Mouse (Mus musculus) neural tube, embryonic 12.5 days (tissue): Measurements from ENCODE around the gene Dok5. TPM values are rescaled to one million over a fixed set of nuclear protein-coding genes. Genes with fewer than 3 reads are reported as not detected.

ENCODE experiments used
- ATAC-seq: fragments of 200-750 bp; cut with Nextera tagmentation; 2 replicates; pipeline ENCODE4 v1.8.0; 2017; ENCODE audit warnings: low read depth, mild to moderate bottlenecking, moderate TSS enrichment, moderate library complexity; ENCODE audit not compliant: low FRiP score
- H3K27ac ChIP-seq: fragments of 300-500 bp; sonication (generic); 2 replicates; pipeline ENCODE4 v1.5.1; 2016
- H3K27me3 ChIP-seq: fragments of 300-500 bp; sonication (generic); replicated peaks from 2 replicates; pipeline ENCODE4 v1.6.1; 2016; ENCODE audit warnings: mild to moderate bottlenecking
- H3K36me3 ChIP-seq: fragments of 300-500 bp; sonication (generic); 2 replicates; pipeline ENCODE4 v1.6.1; 2016; ENCODE audit warnings: mild to moderate bottlenecking
- H3K4me1 ChIP-seq: fragments of 300-500 bp; sonication (generic); 2 replicates; pipeline ENCODE4 v1.6.1; 2016
- H3K4me2 ChIP-seq: fragments of 300-500 bp; sonication (generic); replicated peaks from 2 replicates; pipeline ENCODE4 v1.6.1; 2016; ENCODE audit warnings: mild to moderate bottlenecking
- H3K4me3 ChIP-seq: fragments of 300-500 bp; sonication (generic); 2 replicates; pipeline ENCODE4 v1.5.1; 2016
- H3K9ac ChIP-seq: fragments of 300-500 bp; sonication (generic); 2 replicates; pipeline ENCODE4 v1.6.1; 2016; ENCODE audit warnings: mild to moderate bottlenecking
- H3K9me3 ChIP-seq: fragments of 300-500 bp; sonication (generic); 2 replicates; pipeline ENCODE4 v1.6.1; 2016; ENCODE audit warnings: mild to moderate bottlenecking
- WGBS: fragments of 180-500 bp; shearing (Covaris S2); methylation state at CpG from one replicate; pipeline ENCODE4 v1.1.7; 2016; 5-methylcytosine and 5-hydroxymethylcytosine counted together
- polyA plus RNA-seq: library from polyadenylated mRNA; unstranded; fragments of >200 nt; fragmentation: Nextera tagmentation; extraction: Ambion mirVana; gene quantifications from 2 replicates; pipeline ENCODE4 v1.2.1, GENCODE M21; 2016

The Dok5 gene
- polyA plus RNA-seq, 1 experiment from 2014 or later, result 37.5 TPM

GRCm38 (mm10) chr2:170725796-170726195 is 5.8 kb upstream of the Dok5 start:
- H3K4me3 ChIP-seq, result no peak overlapping the region
- H3K9me3 ChIP-seq, result no peaks in the 10 kb centered on the region
- ATAC-seq, result no peak
- H3K27ac ChIP-seq, result no peak overlapping the region
- H3K4me2 ChIP-seq, result no peak overlapping the region
- H3K4me1 ChIP-seq, result 0 out of 2 replicates have a peak, but pooled peaks cover 2% of the 10 kb centered on the region
- H3K27me3 ChIP-seq, result no peaks in the 10 kb centered on the region
- no peak overlapping the region for H3K9ac ChIP-seq
- WGBS, result 93% methylated on average over 5 of the region's 5 CpGs
- no peaks in the 10 kb centered on the region for H3K36me3 ChIP-seq

DNA sequence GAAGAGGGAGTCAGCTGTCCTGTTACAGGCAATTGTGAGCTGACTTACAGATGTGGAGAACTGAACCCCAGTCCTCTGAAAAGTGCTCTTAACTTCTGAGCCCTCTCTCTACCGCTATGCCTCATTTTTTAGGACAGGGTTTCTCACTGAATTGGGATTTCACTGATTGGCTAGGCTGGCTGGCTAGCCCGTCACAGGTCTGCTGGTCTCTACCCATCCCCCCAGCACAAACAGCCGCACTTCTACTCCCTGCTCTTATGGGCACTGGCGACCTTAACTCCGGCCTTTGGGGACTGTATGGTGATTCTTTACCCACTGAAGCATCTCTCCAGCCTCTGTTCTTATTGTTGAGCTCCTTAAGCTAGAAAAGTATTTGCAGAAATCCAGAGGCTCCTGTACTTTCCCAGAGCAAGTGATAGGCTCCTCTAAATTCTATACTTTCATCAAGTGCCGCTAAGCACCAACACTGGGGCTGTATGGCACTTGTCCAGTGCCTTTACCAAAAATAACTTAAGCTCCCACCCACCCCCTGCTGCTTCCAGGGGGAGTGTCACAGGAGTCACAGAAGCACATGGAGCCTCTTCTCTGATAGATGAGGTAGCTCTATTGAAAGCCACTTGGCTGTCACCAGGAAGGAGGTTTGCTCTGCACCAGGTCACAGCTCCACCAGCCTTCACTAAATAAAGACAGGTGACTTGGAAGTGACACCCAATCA is 4.5 kb upstream of the Dok5 start:
- Histone ChIP-seq H3K4me1 (peaks cover 8% of the 10 kb centered on the region; the same call in 1 of the 2 replicates), H3K9me3 (no peaks in the 10 kb centered on the region), H3K4me3 (no peak overlapping the region), H3K4me2 (no peak overlapping the region), H3K27me3 (no peaks in the 10 kb centered on the region), H3K27ac (no peak overlapping the region), H3K9ac (no peak overlapping the region), H3K36me3 (no peaks in the 10 kb centered on the region)
- no peak for ATAC-seq
- WGBS, result 46% methylated on average over 6 of the region's 6 CpGs

- WGBS, result 93% methylated on average over 9 of the region's 9 CpGs
- H3K36me3 ChIP-seq, result no peaks in the 10 kb centered on the region
- no peaks in the 10 kb centered on the region for H3K27me3 ChIP-seq
- no peak overlapping the region for H3K4me3 ChIP-seq
- no peaks in the 10 kb centered on the region for H3K9me3 ChIP-seq
- peaks cover 12% of the 10 kb centered on the region; the same call in 1 of the 2 replicates for H3K4me1 ChIP-seq
- no peak overlapping the region for H3K4me2 ChIP-seq
- H3K27ac ChIP-seq, result no peak overlapping the region
- ATAC-seq, result no peak
- H3K9ac ChIP-seq, result no peak overlapping the region
Measured at GRCm38 (mm10) chr2:170728864-170729263, 2.7 kb upstream of the Dok5 start.

- Histone ChIP-seq H3K4me2 (no peak overlapping the region), H3K36me3 (no peaks in the 10 kb centered on the region), H3K4me3 (no peak overlapping the region), H3K4me1 (peaks cover 15% of the 10 kb centered on the region; the same call in 1 of the 2 replicates), H3K27ac (no peak overlapping the region), H3K9me3 (no peaks in the 10 kb centered on the region), H3K9ac (no peak overlapping the region), H3K27me3 (no peaks in the 10 kb centered on the region)
- no peak for ATAC-seq
- 57% methylated on average over 2 of the region's 2 CpGs for WGBS
Measured at GRCm38 (mm10) chr2:170729661-170730060, 1.9 kb upstream of the Dok5 start.

DNA sequence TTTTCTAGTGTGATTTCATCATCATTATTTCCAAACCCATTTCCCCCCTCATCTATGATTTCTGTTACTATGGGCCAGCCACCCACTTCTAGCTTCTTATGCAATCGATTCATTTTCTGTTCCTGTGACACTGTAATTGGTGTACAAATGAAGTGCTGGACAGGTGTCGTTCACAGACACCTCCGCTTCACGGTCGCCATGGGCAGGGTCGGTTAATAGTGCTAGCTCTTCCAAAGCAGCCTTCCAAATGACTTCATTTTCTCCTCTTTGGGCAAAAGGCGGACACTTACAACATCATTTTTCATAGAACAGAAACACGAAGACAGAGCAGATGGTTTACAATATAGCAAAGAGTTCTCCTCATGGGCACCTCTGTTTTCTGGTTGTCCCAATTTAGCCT is 1.5 kb upstream of the Dok5 start:
- Histone ChIP-seq H3K4me2 (no peak overlapping the region), H3K4me3 (no peak overlapping the region), H3K4me1 (peaks cover 15% of the 10 kb centered on the region; the same call in 1 of the 2 replicates), H3K9ac (no peak overlapping the region), H3K27ac (no peak overlapping the region), H3K9me3 (no peaks in the 10 kb centered on the region), H3K36me3 (no peaks in the 10 kb centered on the region), H3K27me3 (no peaks in the 10 kb centered on the region)
- ATAC-seq, result no peak
- 93% methylated on average over 8 of the region's 8 CpGs for WGBS

DNA sequence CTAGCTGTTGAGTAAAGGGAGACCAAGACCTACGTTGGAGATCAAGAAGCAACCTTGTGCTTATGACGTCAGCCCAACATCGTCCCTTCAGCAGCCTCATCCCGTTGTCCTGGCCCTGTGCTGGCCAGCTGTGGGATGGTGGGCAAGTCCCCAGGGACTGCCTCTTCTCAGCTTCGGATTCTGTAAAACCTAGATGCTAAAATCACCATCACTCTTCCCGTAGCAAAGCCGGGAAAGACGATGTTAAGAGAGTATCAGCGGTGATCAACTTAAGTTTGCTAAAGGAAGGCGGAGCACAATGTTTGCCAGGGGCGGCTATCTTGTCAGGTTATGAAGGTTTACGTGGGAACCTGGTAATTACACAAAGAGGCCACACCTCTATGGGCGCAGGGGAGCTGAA is 826 bp upstream of the Dok5 start:
- H3K4me2 ChIP-seq, result peak overlapping the region; percentile 85
- no peaks in the 10 kb centered on the region for H3K9me3 ChIP-seq
- 0 out of 2 replicates have a peak overlapping the region, but pooled peaks have one; percentile 67 for H3K9ac ChIP-seq
- H3K27me3 ChIP-seq, result no peaks in the 10 kb centered on the region
- peaks cover 15% of the 10 kb centered on the region; the same call in 1 of the 2 replicates for H3K4me1 ChIP-seq
- 68% methylated on average over 13 of the region's 13 CpGs for WGBS
- no peak for ATAC-seq
- no peak overlapping the region for H3K4me3 ChIP-seq
- no peak overlapping the region for H3K27ac ChIP-seq
- no peaks in the 10 kb centered on the region for H3K36me3 ChIP-seq

GRCm38 (mm10) chr2:170731205-170731604 is 402 bp upstream of the Dok5 start:
- Histone ChIP-seq H3K4me1 (peaks cover 15% of the 10 kb centered on the region; the same call in 1 of the 2 replicates), H3K9ac (peak overlapping the region; percentile 67), H3K27me3 (no peaks in the 10 kb centered on the region), H3K4me3 (peak overlapping the region; percentile 51), H3K27ac (peak overlapping the region; percentile 57; the same call in 1 of the 2 replicates), H3K36me3 (no peaks in the 10 kb centered on the region), H3K9me3 (no peaks in the 10 kb centered on the region), H3K4me2 (peak overlapping the region; percentile 85)
- WGBS, result 13% methylated on average over 6 of the region's 6 CpGs
- peak; percentile 52 for ATAC-seq

DNA sequence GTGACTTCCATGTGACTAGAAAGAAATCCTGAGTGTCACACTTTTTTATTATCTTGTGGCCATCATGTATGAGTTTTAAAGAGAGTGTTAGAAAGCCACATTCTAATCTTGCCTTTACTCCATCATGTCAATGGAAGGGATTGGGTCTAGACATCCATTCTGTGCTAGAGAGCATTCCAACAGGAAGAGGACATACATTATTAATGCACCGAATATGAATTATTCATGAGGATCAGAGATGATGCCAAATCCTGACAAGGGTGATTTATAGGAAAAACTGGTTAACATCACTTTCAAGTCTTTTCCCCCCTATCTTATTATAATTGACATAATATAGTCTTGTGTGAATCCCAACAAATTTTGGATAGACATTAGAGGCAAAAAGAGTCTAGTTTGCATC is 2.1 kb downstream of the Dok5 start:
- Histone ChIP-seq H3K4me2 (peak overlapping the region; percentile 85), H3K27ac (no peak overlapping the region), H3K36me3 (no peaks in the 10 kb centered on the region), H3K9ac (no peak overlapping the region), H3K27me3 (no peaks in the 10 kb centered on the region), H3K4me1 (peaks cover 15% of the 10 kb centered on the region; the same call in 1 of the 2 replicates), H3K4me3 (no peak overlapping the region), H3K9me3 (no peaks in the 10 kb centered on the region)
- 73% methylated on average over 1 of the region's 1 CpGs for WGBS
- ATAC-seq, result no peak

GRCm38 (mm10) chr2:170734446-170734845 is 2.8 kb downstream of the Dok5 start:
- WGBS, result 56% methylated on average over 3 of the region's 3 CpGs

DNA sequence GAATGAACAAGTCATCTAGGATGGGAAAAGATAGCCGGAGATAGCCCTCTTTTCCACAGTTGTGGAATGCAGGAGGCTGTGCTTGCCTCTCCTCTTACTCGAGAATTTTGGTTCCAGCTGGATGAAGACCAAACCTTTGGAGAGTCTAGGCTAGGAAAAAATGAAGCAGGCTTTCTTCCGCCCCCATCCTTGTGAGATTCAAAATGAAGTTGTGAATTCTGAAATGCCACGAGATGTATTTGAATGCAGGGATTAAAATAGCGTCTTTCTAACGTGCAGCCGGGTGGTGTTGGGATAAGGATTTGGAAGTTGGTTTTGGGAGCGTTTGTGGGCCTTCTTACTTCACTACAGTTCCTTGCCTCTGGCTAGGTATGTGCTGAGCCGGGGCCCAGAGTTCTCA is 6.8 kb downstream of the Dok5 start:
- H3K4me3 ChIP-seq, result no peak overlapping the region
- peaks cover 8% of the 10 kb centered on the region; the same call in 1 of the 2 replicates for H3K4me1 ChIP-seq
- WGBS, result 89% methylated on average over 9 of the region's 9 CpGs
- H3K4me2 ChIP-seq, result no peak overlapping the region
- no peak overlapping the region for H3K27ac ChIP-seq
- H3K9me3 ChIP-seq, result no peaks in the 10 kb centered on the region
- no peaks in the 10 kb centered on the region for H3K36me3 ChIP-seq
- no peak for ATAC-seq
- H3K9ac ChIP-seq, result no peak overlapping the region
- no peaks in the 10 kb centered on the region for H3K27me3 ChIP-seq

More at GRCm38 (mm10) chr2:170734446-170734845, 2.8 kb downstream of the Dok5 start:
- no peak for ATAC-seq
- H3K4me2 ChIP-seq, result peak overlapping the region; percentile 14; the same call in 1 of the 2 replicates
- peaks cover 15% of the 10 kb centered on the region; the same call in 1 of the 2 replicates for H3K4me1 ChIP-seq
- H3K27me3 ChIP-seq, result no peaks in the 10 kb centered on the region
- no peaks in the 10 kb centered on the region for H3K36me3 ChIP-seq
- no peak overlapping the region for H3K27ac ChIP-seq
- no peak overlapping the region for H3K9ac ChIP-seq
- no peaks in the 10 kb centered on the region for H3K9me3 ChIP-seq
- no peak overlapping the region for H3K4me3 ChIP-seq

DNA sequence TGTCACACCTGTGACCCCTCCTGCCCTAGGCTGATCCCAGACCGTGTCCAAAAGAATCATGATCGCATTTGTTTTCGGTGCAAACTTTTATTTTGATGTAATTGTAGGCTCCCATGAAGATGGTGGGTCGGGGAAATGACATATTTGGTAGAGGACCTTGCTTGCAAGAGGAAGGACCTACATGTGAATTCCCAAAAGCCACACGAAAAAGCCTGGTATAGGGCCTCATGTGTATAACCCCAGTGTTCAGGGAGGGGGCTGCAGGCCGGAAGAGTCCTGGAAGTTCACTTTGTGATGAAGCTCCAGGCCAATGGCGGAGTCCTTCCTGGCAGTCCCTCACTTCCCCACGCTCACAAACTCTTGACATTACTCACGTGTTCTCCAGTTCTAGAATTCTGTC is 7.3 kb downstream of the Dok5 start:
- Histone ChIP-seq H3K4me1 (peaks cover 8% of the 10 kb centered on the region; the same call in 1 of the 2 replicates), H3K4me2 (no peak overlapping the region), H3K9me3 (no peaks in the 10 kb centered on the region), H3K27ac (no peak overlapping the region), H3K4me3 (no peak overlapping the region), H3K27me3 (no peaks in the 10 kb centered on the region), H3K9ac (no peak overlapping the region), H3K36me3 (no peaks in the 10 kb centered on the region)
- ATAC-seq, result no peak
- 91% methylated on average over 9 of the region's 9 CpGs for WGBS

DNA sequence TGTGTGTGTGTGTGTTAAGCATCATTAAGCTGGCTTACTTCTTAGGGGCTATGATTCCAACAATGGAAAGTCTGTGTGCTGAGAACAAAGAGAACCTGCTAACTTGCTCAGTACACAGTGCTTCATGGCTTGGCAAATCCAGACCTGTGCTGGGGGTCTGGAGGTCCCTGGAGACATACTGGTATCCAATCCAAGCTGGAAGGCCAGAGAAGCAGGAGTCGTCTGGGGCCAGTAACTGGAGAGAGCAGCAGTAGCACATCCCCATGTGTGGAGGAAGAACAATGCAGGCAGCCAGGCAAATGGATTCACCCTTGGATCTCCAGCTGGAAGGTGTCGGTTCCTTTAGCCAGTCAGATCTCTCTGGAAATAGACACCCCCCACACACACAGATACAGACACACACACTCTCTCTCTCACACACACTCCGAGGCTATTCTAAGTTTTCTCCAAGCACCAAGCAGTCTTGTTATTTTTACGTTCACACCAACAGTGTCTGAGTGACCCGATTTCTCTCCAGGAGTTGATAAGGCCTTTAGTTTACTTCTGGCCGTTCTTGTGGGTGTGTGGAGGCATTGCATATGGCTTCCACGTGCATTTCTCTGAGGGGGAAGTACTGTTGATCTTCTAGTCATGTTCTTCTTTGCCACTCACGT is 8.2 kb downstream of the Dok5 start:
- Histone ChIP-seq H3K27ac (no peak overlapping the region), H3K4me2 (no peak overlapping the region), H3K9ac (no peak overlapping the region), H3K4me3 (no peak overlapping the region), H3K4me1 (peaks cover 5% of the 10 kb centered on the region; the same call in 1 of the 2 replicates), H3K27me3 (no peaks in the 10 kb centered on the region), H3K9me3 (no peaks in the 10 kb centered on the region), H3K36me3 (no peaks in the 10 kb centered on the region)
- 63% methylated on average over 8 of the region's 8 CpGs for WGBS
- ATAC-seq, result peak; percentile 41; the same call in 1 of the 2 replicates
